Mouse (Mus musculus) cerebellum, adult 11-12 months (tissue): ENCODE results near the gene Tmem8b.

ENCODE experiments used
- DNase-seq: peaks from one replicate; pipeline ENCODE4 v3.0.0; 2022

Gene Tmem8b

DNA sequence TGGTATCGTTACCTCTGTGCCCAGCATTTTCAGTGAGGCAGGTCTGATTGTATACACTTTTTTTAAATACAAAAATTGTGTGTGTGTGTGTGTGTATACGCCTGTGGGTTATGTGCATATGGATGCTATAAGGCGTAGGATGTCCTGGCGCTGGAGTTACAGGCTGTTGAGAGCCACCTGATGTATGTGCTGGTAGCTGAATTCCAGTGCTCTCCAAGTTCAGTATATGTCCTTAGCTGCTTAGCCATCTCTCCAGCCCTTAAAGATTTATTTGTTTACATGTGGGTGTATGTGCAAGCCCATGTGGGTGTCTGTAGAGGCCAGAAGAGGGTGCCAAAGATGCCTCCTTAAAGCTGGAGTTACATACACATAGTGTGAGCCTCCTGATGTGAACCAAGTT is 11.6 kb upstream of the Tmem8b start:
- DNase-seq = peak; percentile 41

DNA sequence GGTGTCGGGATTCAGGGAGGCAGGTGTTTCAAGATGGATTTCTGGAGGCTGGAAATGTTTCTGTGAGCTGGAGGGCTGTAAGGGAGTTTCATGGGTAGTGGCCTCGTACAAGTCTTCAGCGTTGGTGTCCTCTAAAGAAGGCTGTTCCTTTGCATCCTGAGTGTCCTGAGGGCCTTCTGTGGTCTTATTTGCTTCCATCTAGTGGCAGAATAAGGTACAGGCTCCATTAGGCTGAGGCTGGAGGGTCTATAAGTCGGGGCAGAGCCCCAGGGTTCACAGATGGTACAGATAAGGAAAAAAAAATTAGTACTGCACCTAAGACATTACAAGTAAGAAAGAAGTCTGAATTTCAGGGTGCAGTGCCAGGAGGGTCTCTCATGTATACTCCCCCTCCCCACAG is 2.4 kb upstream of the Tmem8b start:
- no peak for DNase-seq

DNA sequence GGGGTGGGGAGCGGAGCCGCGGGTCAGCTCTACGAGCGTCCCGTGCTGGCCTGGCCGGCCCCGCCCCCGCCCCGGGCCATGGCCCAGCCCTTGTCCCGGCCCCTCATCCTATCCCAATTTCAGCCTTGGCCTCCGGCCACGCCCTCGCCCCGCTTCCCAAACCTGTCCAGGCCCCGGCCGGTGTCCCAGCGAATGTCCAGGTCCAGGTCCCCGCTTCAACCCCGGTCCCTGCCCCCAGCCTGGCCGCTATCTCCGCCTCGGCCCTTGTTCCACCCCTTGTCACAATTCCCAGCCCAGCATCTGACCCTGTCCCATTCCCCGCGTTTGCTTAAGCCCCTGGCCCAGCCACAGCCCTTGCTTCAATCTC is 640 bp downstream of the Tmem8b start:
- DNase-seq = peak; percentile 82

DNA sequence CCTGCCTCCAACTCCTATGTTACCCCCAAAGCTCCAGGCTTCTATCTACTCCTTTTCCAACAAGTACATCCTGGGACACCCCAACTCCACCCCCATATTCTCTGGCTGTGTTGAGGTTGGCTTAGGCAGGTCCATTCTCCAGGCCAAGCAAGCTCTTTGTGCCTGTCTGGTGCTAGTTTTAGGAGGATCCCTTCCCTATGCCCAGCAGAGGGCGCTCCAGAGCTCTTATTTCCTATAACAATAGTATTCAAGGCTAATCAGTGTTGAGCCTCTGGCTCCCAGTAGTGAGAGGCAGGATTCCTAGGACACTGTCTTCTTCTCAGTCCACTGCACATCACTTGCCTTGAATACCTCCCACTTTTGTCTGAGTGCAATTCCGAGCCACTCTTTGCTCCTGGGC is 3.3 kb downstream of the Tmem8b start:
- peak; percentile 85 for DNase-seq

DNA sequence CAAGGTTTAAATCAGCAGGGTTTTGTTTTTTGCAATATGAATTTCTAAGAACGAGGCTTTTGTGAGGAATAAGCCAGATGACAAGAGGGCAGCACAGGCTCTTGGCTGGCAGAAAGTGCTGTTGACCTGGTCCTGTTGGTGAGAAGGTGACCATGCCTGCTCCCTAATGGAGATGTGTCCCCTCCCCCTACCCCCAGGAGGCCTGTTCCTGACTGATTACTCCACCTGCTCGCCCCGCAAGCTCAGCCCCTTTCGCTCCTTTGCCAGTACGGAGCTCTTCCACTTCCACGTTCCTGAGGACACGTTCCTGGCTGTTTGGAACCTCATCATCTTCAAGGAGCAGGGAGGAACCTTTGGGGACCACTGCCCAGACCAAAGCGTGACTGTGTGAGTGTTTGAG is 4.9 kb downstream of the Tmem8b start:
- DNase-seq = no peak

DNA sequence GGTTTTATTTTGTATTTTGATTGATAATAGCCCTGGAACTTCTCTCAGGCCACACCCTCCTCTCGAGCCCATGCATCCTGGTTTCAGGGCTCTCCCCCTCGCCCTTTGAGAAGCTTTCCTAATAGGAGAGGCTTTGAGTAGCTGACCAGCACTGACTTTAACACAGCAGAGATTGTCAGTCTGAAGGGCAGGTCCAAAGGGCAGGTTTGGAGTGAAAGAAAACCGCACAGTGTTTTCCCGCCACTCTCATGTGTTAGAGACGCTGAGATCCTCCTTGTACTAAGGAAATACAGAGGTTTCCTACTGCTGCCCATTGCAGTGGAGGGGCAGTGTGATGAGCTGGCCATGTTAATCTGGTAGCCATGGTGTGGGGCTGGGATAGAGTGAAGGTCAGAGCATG is 6.2 kb downstream of the Tmem8b start:
- no peak for DNase-seq

DNA sequence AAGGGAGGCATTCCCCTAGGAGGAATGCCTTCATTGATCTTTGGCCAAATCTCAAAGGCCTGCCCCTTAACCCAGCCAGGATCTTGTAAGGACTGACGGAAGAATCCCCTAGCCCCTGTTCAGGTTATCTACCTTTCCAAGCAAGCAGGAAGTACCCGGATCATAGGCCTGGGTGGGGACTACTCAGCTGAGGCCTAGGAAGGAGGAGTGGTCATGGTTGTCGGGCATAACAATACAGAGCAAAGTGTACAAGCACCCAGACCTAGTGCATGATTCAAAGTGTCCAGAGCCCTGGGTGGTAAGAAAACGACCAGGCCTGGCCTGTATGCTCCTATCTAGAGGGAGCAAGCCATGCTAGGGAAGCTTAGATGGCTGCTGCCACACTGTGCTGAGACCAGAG is 6.8 kb downstream of the Tmem8b start:
- no peak for DNase-seq

DNA sequence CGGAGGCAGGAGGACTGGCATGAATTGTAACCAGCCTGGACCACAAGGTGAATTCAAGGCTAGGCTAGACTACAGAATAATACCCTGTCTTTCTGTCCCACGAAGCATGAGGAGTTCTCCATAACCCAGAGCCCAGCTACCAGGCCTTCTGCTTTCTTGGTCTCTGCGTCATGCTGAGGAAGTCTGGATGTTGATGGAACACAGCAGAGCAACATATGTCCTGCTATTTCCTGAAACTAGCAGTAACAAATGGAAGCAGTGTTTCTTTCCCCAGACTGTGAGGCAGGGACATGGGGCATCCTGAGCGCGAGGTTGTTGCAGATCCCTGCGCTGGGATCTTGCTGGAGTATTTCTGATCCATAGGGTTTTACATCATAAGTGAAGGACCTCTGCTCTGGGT is 9.8 kb downstream of the Tmem8b start:
- no peak for DNase-seq

DNA sequence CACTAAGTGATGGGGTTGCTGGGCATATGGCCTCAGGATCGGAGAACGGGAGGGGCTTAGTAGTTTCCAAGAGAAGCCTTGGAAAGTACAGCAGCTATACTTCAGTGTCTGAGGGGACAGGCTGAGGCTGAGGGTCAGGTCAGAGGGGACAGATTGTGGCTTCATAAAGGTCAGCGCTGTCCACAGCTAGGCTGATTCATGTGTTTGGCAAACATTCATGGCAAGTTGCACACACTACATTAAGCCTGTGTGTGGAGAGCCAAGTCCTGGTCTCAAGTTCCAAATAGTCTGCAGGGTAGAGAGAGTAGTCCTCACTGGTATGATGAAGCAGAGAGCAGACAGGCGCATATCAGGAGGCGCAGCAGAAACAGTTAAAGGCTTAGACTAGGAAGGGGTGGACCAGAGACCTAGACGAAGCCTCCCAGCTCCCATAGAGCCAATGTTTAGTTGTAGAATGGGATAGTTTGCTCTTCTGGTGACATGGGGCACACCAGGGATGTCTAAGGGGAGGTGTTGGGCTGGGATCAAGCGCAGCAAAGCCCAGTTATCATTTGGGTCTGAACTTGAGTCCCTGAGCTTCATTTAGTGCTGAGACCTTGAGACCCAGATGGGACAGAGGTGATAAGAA is 10.8 kb downstream of the Tmem8b start:
- DNase-seq = no peak

DNA sequence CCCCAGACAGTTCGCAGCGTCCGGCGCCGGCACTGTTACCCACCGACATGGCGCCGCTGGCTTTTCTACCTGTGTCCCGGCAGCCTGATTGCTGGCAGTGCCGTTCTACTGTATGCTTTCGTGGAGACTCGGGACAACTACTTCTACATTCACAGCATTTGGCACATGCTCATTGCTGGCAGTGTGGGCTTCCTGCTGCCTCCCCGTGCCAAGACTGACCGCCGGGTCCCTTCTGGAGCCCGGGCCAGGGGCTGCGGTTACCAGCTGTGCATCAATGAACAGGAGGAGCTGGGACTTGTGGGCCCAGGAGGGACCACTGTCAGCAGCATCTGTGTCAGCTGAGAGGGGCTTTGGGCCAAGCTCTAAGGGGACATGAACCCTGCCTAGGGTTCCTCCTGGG is 21.2 kb downstream of the Tmem8b start:
- no peak for DNase-seq

DNA sequence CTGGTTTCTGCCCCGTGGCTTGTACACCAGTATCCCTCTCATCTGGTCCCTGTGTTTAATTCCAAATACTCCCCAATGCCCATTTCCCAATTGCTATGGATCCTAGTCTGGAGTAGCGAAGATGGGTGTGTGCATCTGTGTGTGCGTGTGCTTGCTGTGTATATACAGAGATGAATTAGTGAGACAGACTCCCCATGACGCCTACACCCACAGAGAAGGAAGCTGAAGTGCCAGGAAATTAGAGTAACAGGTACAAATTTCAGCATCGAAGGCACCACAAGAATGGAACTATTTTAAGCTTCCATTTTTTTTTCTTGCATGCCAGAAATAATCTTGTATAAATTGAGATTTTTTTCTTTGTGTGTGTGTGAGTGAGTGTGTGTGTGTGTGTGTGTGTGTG is 22.3 kb downstream of the Tmem8b start:
- no peak for DNase-seq

DNA sequence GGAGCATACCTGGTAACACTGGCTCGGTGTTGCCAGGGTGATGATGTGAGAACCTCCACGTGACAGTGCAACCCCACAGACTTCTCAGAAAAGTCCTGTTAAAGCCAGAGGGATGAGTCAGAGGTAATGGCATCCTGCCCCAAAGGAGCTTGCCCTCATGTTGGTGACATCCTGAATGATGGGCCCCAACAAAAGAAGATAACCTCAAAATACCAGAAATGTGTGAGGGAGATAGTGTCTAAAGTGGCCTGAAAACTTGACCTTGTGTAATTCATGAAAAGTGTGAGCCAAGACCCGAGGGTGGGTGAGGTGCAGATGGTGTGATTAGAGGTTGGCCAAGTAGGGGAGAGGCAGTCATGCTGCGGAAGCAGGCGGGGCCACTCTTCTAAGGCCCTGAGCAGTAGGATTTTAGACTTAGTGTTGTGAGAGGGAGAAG is 25.1 kb downstream of the Tmem8b start:
- no peak for DNase-seq

DNA sequence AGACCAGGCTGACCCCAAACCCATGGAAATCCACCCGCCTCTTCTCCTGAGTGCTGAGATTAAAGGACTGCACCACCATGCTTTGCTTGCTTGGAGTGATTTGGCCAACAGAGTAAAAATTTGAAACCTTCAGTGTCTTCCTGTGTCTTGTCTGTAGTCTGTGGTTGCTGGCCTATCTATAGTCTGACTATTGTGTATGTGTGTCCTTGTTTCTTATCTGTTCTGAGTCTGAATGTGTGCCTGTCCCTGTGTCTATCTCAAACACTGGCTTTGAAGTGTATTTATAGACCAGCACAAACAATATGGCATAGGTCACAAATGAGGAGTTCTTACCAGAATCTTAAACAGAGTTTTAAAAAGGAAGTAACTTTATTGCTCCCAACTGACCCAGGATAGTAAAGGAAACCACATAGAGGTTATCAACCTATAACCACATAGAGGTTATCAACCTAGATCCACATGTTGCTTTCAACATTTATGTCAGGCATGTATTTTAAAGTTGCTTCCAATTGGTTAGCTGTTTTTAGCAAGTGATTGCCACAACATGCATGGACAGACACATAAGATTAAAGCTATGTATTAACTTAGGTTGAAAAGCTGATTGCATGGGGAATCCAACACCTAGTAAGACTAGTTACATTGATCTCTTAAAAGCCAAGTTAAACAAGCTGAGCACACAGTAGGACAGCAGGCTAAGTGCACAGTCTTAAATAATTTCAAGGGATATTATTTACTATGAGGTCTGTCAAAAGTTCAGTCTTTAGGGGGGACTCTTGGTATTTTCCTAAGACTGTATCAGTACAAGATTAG is 25.9 kb downstream of the Tmem8b start:
- DNase-seq = no peak

DNA sequence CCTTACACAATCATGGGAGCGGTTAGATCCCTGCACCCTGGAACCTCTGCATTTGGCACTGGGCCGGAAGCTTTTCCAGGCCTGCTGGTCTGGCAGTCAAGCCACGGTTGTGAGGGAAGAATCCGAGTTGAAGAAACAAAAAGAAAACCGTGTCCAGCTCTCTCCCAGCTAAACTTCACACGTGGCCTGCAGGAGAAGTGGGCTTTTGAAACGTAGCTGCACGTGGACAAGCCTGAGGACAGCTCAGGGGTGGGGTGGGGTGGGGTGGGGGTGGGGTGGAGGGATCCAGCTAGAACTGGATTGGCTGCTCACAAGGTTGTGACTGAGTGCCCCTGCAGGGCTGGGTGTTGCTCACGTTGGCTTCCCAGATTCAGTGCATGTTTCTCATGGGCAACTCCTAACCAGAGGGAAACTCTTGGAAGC is 26.5 kb downstream of the Tmem8b start:
- no peak for DNase-seq

DNA sequence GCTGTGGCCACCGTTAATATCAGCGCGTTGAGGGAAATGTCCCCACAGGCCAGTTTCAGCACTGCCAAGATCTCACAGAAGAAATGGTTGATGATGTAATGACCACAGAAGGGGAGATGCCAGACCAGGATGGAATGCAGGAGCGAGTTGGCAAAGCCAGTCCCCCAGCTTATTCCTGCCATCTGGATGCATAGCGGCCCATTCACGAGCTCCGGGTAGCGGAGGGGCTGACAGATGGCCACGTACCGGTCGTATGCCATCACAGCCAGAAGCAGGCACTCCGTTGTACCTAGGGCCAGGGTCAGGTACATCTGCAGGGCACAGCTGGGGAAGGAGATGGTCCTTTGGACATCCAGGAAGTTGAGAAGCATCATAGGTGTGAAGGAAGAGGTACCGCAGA is 27.8 kb downstream of the Tmem8b start:
- peak; percentile 63 for DNase-seq

DNA sequence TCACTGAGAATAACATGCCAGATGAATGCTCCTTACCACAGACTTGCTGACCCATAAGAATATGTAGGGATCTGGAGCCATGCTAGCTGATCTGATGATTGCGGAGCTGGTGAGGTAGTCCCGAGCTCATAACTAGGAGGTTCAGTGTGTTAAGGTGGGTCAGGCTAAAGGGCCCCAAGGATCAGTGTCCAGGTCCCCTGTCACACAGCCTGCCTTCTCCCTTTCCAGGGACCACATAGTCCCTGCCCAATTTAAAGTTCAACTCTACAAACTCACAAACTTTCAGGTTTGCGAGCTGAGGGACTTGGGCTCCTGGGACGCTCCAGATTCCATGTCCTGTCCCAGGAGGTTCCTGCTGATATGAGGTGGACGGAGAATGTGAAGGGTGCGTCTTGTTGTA is 31.9 kb downstream of the Tmem8b start, which contains the start of gene Olfr70:
TSS of gene Olfr70 (minus strand) at position 101 of the 400 bp plus-strand sequence.
- DNase-seq = no peak

DNA sequence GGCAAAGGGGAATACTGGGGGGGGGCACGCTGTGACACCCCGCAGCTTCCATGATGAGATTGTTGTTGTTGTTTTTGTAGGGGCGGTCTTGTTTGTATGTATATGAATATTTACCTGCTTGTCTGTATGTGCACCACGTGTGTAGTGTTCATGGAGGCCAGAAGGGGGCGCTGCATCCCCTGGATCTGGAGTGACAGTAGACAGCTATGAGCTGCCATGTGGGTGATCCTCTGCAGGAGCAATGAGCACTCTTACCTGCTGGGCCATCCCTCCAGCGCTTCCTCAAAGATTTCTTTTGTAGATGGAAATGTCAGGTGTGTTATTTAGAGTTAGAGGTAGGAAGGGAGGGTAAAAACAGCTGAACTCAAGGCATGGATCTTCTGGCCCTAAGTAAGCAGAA is 34.7 kb downstream of the Tmem8b start:
- DNase-seq = no peak

DNA sequence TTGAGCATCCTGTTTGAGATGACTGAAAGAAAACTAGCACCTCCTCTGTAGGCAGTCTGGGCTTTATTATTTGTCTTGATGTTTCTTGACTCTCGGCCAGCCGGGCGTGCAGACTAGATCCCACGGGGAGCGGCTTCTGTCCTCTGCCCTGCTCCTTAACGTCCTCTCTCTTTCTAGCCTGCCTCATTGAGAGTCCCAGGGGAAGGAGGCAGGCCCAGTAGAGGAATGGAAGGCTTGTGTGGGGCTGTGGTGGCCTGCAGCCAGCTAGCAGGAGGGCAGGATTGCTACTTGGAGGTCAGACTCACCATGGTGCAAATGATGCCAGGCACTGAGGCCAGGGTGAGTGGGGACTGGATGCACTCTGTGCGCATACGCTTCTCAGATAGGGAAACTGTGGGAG is 35.1 kb downstream of the Tmem8b start:
- no peak for DNase-seq

DNA sequence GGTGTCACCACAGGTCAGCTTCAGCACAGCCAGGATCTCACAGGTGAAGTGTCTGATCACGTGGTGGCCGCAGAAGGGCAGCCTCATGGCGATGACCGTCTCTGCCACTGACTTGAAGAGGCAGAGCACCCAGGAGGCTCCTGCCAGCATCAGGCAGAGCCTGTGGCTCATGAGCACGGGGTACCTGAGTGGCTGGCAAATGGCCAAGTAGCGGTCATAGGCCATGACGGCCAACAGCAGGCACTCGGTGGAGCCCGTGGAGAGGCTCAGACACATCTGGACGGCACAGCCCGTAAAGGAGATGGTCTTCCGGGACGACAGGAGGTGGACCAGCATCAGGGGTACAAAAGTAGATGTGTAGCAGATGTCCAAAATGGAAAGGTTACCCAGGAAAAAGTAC is 37.2 kb downstream of the Tmem8b start:
- no peak for DNase-seq

DNA sequence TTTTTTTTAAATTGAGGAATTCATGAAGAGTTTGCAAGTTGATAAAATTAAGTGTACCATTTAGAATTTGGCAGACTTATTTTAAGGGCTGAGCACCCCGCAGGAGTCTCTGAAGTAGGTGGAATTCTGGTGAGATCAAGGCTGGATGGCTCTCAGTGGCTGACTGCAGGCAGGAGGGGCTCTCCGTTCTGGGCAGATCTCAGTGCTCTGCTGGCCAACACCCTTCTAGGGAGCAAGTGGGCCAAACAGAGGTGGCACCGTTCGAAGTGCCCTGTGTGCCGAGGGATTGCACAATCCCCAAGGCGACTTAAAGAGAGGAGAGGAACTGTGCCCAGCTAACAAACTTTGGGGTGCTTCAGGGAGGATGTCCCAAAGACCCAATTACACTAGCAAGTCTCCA is 41.1 kb downstream of the Tmem8b start, which contains the start of gene Olfr71:
TSS of gene Olfr71 (minus strand) at position 387 of the 400 bp plus-strand sequence.
- DNase-seq = no peak

DNA sequence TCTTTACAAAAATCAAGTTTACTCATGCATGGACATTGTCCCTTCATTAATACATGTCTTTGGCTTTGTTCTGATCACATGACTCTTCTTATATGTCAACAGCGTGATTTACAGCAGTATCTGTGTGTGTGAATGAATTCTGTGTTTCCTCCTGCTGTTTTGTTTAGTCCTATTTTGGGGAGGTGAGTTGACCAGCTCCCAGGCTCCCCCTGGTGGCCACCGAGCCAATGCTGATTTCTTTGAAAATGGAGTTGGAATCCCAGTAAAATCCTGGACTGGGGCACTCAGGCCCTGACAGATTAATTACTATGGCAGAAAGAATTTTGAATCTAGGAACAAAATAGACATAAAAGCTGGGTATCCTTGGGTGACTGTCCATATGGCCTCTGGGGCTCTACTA is 43.0 kb downstream of the Tmem8b start:
- DNase-seq = peak; percentile 63

DNA sequence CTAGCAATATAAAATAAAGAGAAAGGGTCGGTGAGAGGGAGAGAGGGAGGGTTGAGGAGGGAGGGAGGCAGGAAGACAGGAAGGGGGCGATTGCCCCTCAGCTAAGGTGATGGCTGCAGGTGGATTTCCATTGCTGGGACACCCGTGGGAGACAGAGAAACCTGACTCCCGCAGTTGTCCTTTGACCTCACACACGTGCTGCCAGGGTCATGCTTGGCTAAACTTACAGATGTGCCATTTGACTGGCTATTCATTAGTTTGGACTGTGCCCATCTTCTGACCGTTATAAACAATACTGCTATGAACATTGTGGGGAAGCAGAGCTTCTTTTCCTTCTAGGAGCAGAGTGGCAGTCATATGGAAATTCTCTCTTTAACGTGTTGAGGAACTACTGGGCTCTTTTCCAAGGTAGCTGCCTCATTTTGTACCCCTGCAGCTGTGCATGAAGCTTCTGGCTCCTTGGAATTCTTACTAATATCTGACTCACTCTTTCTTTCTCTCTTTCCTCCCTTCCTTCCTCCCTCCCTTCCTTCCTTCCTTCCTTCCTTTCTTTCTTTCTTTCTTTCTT is 45.0 kb downstream of the Tmem8b start:
- DNase-seq = no peak

DNA sequence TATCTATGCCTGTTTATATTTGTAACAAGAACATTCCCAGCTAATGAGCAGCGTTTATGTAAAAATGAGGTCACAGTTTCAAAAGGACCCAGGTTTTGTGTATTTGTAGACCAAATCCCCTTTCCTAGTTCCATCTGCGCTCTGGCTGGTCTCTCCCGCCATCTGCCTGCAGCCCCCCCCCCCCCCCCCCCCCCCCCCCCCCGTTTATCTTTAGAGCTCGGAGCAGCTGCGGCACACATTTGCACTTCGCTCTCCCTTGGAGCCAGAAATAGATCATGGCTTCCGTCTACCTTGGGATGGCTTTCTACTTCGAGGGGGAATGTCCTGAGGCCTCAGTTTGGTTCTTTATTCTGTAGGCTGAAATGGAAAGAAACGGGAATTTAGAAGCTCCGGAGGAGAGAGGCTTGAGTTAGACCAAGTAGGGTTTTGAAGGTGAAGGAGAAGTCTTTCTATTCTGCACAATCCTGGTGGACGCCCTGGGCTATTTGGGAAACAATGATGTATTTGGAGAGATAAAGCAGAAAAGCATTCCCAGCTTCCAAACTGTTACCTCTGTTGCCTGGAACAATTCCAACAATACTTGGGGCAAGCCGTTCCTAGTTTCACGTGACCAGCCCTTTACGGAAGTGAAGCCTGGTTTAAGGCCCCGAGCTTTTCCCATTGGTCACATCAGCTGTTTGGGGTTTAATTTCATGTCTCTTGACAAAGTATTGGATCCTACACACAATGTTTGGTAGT is 51.9 kb downstream of the Tmem8b start:
- no peak for DNase-seq

DNA sequence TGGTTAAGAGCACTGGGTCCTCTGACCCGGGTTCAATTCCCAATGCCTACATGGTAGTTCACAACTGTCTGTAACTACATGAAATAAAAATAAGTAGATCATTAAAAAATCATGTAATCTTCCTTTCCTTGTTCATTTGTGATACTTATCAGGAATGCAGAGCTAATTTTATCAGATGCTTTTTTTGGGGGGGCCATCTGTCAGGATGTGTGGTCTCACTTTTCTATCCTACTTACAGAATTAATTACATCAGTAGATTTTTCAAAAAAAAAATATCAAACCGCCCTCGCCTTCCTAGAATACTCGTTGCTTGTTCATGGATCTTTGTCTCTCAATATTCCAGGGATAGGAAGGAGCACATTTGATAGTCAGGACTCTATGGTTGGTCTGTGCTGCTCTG is 53.4 kb downstream of the Tmem8b start:
- no peak for DNase-seq
